Mouse (Mus musculus) heart, postnatal 0 days (tissue): Measurements from ENCODE around the gene Slc29a1. TPM values are rescaled to one million over a fixed set of nuclear protein-coding genes. Genes with fewer than 3 reads are reported as not detected.
A peak's percentile ranks its signal among the peaks of the same experiment; 100 is the strongest.

Source experiments
- ATAC-seq: fragments of 200-750 bp; cut with Nextera tagmentation; 2 replicates; pipeline ENCODE4 v1.8.0; 2017; ENCODE audit warnings: low read depth, moderate number of reproducible peaks, moderate library complexity; ENCODE audit not compliant: insufficient read depth
- DNase-seq: peaks from one replicate; pipeline ENCODE4 v3.0.0-alpha.2; 2016; ENCODE audit warnings: low spot score
- H3K27ac ChIP-seq: fragments of 300-500 bp; sonication (generic); 2 replicates; pipeline ENCODE4 v1.5.1; 2014; ENCODE audit warnings: low read depth, mild to moderate bottlenecking
- H3K27me3 ChIP-seq: fragments of 300-500 bp; sonication (generic); 2 replicates; pipeline ENCODE4 v1.6.1; 2014; ENCODE audit warnings: low read length, mixed read lengths; ENCODE audit not compliant: control insufficient read depth, insufficient read depth
- H3K36me3 ChIP-seq: fragments of 300-500 bp; sonication (generic); replicated peaks from 2 replicates; pipeline ENCODE4 v1.6.1; 2014; ENCODE audit warnings: low read length, mixed read lengths; ENCODE audit not compliant: control insufficient read depth, insufficient read depth
- H3K4me1 ChIP-seq: fragments of 300-500 bp; sonication (generic); 2 replicates; pipeline ENCODE4 v1.6.1; 2014; ENCODE audit warnings: antibody characterized with exemption; ENCODE audit not compliant: control insufficient read depth, insufficient read depth
- H3K4me2 ChIP-seq: fragments of 300-500 bp; sonication (generic); 2 replicates; pipeline ENCODE4 v1.6.1; 2014; ENCODE audit warnings: low read depth, mild to moderate bottlenecking, low read length, moderate library complexity
- H3K4me3 ChIP-seq: fragments of 300-500 bp; sonication (generic); 2 replicates; pipeline ENCODE4 v1.5.1; 2014; ENCODE audit warnings: low read depth, low read length
- H3K9ac ChIP-seq: fragments of 300-500 bp; sonication (generic); replicated peaks from 2 replicates; pipeline ENCODE4 v1.6.1; 2014; ENCODE audit warnings: low read depth, low read length, mixed read lengths
- H3K9me3 ChIP-seq: fragments of 300-500 bp; sonication (generic); replicated peaks from 2 replicates; pipeline ENCODE4 v1.6.1; 2016; ENCODE audit warnings: low read length; ENCODE audit not compliant: control insufficient read depth
- CTCF ChIP-seq: IDR thresholded peaks from 2 replicates; pipeline ENCODE4 v1.5.1; 2016; ENCODE audit warnings: antibody characterized with exemption, control low read depth, low read depth
- EP300 ChIP-seq: IDR thresholded peaks from 2 replicates; pipeline ENCODE4 v1.6.1; 2016; ENCODE audit warnings: antibody characterized with exemption, low read depth
- WGBS: fragments of 180-500 bp; shearing (Covaris S2); extraction: QIAGEN DNeasy Blood & Tissue Kit; methylation state at CpG from one replicate; pipeline ENCODE4 v1.1.7; 2014; 5-methylcytosine and 5-hydroxymethylcytosine counted together
- polyA plus RNA-seq: library from polyadenylated mRNA; unstranded; fragments of >200 nt; fragmentation: Nextera tagmentation; extraction: Ambion mirVana; gene quantifications from 2 replicates; pipeline ENCODE4 v1.2.1, GENCODE M21; 2015
- total RNA-seq: library from RNA; depleted of rRNA; stranded (reverse); fragments of >200 nt; gene quantifications from 2 replicates; pipeline ENCODE4 v1.2.3, GENCODE M21; 2014; ENCODE audit warnings: low replicate concordance

Gene Slc29a1
- total and polyA plus RNA-seq, 2 experiments from 2014 or later: 107 to 236 TPM

- H3K4me3 ChIP-seq: no peak overlapping the region
- peaks cover 10% of the 10 kb centered on the region; the same call in 1 of the 2 replicates for H3K4me1 ChIP-seq
- ATAC-seq (no peak), DNase-seq (no peak)
- H3K9ac ChIP-seq: no peak overlapping the region
- H3K4me2 ChIP-seq: no peak overlapping the region
- H3K27me3 ChIP-seq: no peaks in the 10 kb centered on the region
- TF ChIP-seq EP300 (no peak), CTCF (no peak)
- H3K36me3 ChIP-seq: no peaks in the 10 kb centered on the region
- 24% methylated on average over 22 of the region's 22 CpGs for WGBS
- H3K27ac ChIP-seq: no peak overlapping the region
- H3K9me3 ChIP-seq: no peaks in the 10 kb centered on the region
These were observed 1.9 kb upstream of the Slc29a1 start for GRCm38 (mm10) chr17:45601325-45601724.

DNA sequence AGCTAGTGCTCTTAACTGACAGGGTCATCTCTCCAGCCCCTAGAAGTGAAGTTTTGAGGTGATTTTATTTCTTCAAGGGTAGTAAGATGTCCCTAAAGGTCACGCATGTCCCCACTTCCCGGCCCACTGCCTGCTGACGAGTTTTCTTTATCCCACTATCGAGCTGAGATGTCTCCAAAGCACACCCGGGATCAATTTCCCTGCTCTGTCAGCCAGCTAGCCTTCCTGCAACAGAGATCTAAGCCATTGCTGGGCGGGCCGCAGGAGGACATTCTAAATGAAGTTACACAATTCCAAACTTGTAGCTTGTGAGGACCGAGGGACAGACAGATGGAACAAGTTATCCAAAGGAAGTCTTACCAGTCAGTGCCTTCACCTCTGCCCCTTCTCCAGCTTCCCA lies 861 bp upstream of the Slc29a1 start:
- no peak overlapping the region for H3K9ac ChIP-seq
- no peaks in the 10 kb centered on the region for H3K36me3 ChIP-seq
- ATAC-seq (no peak), DNase-seq (no peak)
- H3K27ac ChIP-seq: no peak overlapping the region
- H3K4me1 ChIP-seq: peaks cover 15% of the 10 kb centered on the region; the same call in 1 of the 2 replicates
- 74% methylated on average over 8 of the region's 8 CpGs for WGBS
- no peaks in the 10 kb centered on the region for H3K9me3 ChIP-seq
- H3K4me3 ChIP-seq: no peak overlapping the region
- H3K27me3 ChIP-seq: no peaks in the 10 kb centered on the region
- TF ChIP-seq CTCF (no peak), EP300 (no peak)
- no peak overlapping the region for H3K4me2 ChIP-seq

DNA sequence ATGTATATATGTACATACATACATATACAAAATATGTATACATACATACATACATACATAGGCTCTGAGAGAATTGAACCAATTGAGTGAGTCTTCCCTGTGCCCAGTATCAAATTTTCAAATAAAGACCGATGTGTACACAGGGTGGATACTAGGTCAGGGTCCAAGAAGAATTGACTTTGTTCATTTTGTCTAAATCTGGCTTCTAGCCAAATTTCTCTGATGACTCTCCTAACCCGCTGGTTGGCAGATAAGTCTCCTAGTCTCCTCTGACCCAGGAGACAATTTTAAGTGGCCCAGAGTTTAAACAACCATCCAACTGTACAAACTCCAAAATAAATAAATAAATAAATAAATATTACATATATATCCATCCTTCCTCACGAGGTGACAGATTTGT lies 515 bp downstream of the Slc29a1 start:
- TF ChIP-seq CTCF: no peak
- TF ChIP-seq EP300: no peak
- Histone ChIP-seq H3K9me3 (no peaks in the 10 kb centered on the region), H3K27ac (no peak overlapping the region), H3K4me1 (peaks cover 28% of the 10 kb centered on the region), H3K4me2 (peak overlapping the region; percentile 71), H3K4me3 (peak overlapping the region; percentile 33), H3K27me3 (no peaks in the 10 kb centered on the region), H3K9ac (0 out of 2 replicates have a peak overlapping the region, but pooled peaks have one; percentile 34), H3K36me3 (no peaks in the 10 kb centered on the region)
- no peak for DNase-seq
- WGBS: 45% methylated on average over 3 of the region's 3 CpGs
- no peak for ATAC-seq

GRCm38 (mm10) chr17:45598376-45598775 lies 1.0 kb downstream of the Slc29a1 start:
- no peak for TF ChIP-seq CTCF
- H3K27me3 ChIP-seq: no peaks in the 10 kb centered on the region
- H3K4me2 ChIP-seq: no peak overlapping the region
- DNase-seq (no peak), ATAC-seq (no peak)
- no peaks in the 10 kb centered on the region for H3K36me3 ChIP-seq
- no peak overlapping the region for H3K27ac ChIP-seq
- no peak overlapping the region for H3K9ac ChIP-seq
- H3K4me1 ChIP-seq: peaks cover 33% of the 10 kb centered on the region
- H3K9me3 ChIP-seq: no peaks in the 10 kb centered on the region
- no peak overlapping the region for H3K4me3 ChIP-seq
- 95% methylated on average over 2 of the region's 2 CpGs for WGBS

DNA sequence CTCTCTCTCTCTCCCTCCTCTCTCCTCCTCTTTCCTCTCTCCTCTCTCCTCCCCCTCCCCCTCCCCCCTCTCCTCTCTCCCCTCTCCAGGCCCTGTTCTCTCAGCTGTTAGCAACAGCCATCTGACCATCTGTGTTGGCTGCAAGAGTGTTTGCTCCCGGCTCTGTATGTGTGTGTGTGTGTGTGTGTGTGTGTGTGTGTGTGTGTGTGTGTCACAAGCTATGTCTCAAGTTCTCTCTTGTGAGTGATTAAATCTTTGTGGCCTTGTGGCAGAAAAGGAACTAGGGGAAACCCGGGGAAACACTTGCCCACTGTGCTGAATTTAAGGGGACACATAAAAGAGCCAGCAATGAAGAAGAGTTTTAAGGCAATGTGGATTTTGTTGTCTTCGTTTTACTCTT lies 1.6 kb downstream of the Slc29a1 start:
- H3K4me1 ChIP-seq: peaks cover 39% of the 10 kb centered on the region
- TF ChIP-seq EP300 (no peak), CTCF (no peak)
- no peak overlapping the region for H3K27ac ChIP-seq
- no peak for DNase-seq
- no peak for ATAC-seq
- H3K4me3 ChIP-seq: no peak overlapping the region
- 45% methylated on average over 3 of the region's 3 CpGs for WGBS
- no peak overlapping the region for H3K9ac ChIP-seq
- H3K27me3 ChIP-seq: no peaks in the 10 kb centered on the region
- no peaks in the 10 kb centered on the region for H3K36me3 ChIP-seq
- H3K9me3 ChIP-seq: no peaks in the 10 kb centered on the region
- H3K4me2 ChIP-seq: no peak overlapping the region

- ATAC-seq: peak; percentile 63
- H3K9ac ChIP-seq: no peak overlapping the region
- WGBS: 35% methylated on average over 11 of the region's 11 CpGs
These were observed 2.6 kb downstream of the Slc29a1 start for GRCm38 (mm10) chr17:45596631-45597396.

More at GRCm38 (mm10) chr17:45596631-45597396, 2.6 kb downstream of the Slc29a1 start:
- Histone ChIP-seq H3K27ac (peak overlapping the region; percentile 72), H3K4me2 (no peak overlapping the region), H3K9me3 (no peaks in the 10 kb centered on the region), H3K27me3 (no peaks in the 10 kb centered on the region), H3K4me3 (no peak overlapping the region), H3K36me3 (no peaks in the 10 kb centered on the region), H3K4me1 (peaks cover 49% of the 10 kb centered on the region)
- peak; percentile 68 for TF ChIP-seq CTCF
- no peak for TF ChIP-seq EP300
- peak; percentile 70 for DNase-seq
